Mouse (Mus musculus) C2C12 (cell line): Measurements from ENCODE around the gene Gm49318.

Experiments
- CEBPB ChIP-seq: IDR thresholded peaks from one replicate; pipeline ENCODE4 v1.6.1; 2011; ENCODE audit warnings: low read depth, mild to moderate bottlenecking, control low read depth, moderate library complexity
- CTCF ChIP-seq: IDR thresholded peaks from one replicate; pipeline ENCODE4 v1.5.1; 2011; ENCODE audit not compliant: control insufficient read depth, insufficient read depth, insufficient read length
- FOSL1 ChIP-seq: IDR thresholded peaks from one replicate; pipeline ENCODE4 v1.8.0; 2011; ENCODE audit warnings: mild to moderate bottlenecking, low read length; ENCODE audit not compliant: poor library complexity, insufficient read depth, severe bottlenecking
- USF1 ChIP-seq: IDR thresholded peaks from one replicate; pipeline ENCODE4 v1.6.1; 2011; ENCODE audit warnings: low read depth, mild to moderate bottlenecking, control low read depth, moderate library complexity

DNA sequence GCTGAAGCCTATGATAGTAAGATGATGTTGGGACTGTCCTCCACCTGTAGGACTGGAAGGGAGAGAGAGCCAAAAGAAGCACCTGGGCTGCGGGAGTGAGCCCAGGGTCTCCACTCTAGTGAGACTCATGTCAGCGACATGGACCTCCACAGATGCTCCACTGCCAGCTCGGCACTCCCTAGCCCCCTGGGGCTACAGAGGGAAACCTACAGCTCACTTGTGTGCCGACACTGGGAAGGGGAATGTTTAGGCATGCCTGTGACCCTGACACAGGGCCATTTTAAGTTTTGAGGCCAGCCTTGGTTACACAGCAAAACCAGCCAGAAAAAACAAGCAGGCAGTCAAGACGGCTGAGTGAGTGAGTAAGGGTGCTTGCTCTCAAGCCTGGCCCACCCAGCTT is 3.9 kb downstream of the Gm49318 start:
- TF ChIP-seq CTCF (no peak), CEBPB (no peak), FOSL1 (no peak), USF1 (no peak)
